Mouse (Mus musculus): ENCODE data around the gene Pde8a.
A peak's percentile ranks its signal among the peaks of the same experiment; 100 is the strongest.

Pde8a gene

DNA sequence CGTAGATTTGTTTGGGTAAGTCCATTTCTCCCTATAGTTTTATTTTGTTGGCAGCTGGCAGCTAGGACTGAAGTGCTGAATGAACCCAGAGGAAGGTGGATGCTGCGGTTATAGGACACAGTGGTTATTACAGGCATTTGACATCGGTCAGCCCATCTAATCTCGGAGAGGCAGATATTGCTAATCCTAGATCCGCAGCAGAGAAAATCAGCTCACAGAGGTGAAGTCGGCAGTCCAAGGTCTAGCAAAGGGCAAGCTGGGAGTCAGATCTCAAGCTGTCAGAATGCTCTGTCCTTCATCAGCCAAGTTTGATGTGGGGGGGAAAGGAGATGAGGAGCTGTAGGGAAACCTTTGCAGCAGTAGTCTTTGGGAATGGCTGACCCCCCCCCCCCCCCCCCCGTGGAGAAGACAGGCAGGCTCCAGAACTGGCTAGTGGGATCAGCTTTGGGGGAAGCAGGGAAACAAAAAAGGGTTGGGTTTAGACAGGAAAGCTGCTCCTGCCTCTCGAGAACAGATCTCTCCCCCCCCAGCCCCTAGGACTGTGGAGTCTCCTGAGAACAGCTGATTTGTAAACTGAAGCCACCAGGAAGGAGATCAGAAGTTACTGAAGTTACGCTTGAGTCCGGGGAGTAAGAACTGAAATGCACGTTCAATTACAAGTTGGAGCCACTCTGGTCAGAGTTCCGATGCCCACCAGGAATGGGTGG, 3.3 kb upstream of the Pde8a start:
- no peak for DNase-seq (ENCODE audit: low spot score in 2 of 2)

DNA sequence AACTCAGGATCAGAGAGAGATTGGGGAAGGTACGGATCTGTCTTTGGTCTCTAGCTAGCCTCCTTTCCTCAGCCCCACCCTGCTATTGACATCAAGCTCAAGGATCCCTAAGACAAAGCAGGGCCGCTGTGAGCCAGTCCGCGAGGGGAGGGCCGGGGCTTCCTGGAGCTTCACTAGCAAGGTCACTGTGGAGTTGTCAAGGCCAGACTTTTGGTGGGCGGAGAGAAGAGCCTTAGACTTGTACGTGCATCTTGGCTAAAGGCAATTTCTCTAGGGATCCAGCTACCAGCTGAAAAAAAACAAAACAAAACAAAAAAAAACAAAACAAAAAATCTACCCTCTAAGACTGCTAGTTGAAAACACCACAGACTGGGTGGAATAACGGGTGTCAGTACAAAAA, 1.6 kb upstream of the Pde8a start:
- DNase-seq (ENCODE audit: low spot score in 2 of 2) = no peak

DNA sequence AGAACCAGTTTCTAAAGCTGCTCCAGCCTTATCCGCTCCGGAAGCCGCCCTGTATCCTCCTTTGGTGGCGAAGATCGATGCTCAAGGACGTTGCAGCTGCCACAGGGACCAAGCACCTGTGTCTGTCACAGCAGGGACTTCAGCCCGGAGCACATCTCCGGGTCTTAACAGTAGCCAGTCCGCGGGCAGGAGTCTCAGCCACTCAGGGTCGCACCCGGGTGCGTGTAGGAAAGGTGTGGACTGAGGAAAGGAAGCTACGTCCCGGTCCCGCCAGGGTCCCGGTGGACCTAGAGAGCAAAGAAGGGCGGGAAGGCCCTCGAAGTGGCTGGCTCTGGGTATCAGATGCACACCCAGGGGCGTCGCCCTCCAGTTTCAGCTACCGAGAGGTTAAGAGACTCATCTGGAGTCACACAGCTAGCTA, 1.1 kb upstream of the Pde8a start:
- DNase-seq (ENCODE audit: low spot score in 2 of 2) = peak; percentile 64 to 70

DNA sequence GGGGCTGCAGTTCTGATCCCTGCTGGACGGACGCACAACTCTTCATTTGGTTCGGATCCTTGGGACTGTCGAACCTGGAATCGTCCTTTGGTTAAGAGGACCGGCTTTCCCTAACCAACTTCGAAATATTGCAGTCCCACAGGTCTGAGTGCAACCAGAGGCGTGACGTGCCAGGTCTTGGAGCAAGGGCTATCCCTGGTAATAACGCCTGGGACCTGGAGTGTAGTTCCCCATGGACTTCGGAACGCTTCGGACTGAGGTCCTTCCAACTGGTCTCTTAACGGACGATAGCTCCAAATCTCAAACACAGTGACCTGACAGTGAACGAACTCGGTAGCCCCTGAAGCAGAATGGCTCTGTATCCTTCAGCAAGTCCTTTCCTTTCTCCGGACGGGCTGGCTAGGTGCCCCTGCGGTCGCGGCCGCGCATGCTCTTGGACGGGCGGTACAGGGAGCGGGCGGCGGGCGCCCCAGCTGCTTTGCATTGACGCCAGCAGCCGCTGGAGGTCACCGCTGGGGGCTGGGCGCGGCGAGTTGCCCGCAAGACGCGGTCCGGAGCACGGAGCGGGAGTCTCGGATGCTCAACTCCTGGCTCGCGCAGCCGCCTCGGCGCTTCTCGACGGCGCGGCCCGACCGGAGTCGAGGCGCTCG, 574 bp upstream of the Pde8a start:
- DNase-seq (ENCODE audit: low spot score in 2 of 2) = peak; percentile 87 to 94

DNA sequence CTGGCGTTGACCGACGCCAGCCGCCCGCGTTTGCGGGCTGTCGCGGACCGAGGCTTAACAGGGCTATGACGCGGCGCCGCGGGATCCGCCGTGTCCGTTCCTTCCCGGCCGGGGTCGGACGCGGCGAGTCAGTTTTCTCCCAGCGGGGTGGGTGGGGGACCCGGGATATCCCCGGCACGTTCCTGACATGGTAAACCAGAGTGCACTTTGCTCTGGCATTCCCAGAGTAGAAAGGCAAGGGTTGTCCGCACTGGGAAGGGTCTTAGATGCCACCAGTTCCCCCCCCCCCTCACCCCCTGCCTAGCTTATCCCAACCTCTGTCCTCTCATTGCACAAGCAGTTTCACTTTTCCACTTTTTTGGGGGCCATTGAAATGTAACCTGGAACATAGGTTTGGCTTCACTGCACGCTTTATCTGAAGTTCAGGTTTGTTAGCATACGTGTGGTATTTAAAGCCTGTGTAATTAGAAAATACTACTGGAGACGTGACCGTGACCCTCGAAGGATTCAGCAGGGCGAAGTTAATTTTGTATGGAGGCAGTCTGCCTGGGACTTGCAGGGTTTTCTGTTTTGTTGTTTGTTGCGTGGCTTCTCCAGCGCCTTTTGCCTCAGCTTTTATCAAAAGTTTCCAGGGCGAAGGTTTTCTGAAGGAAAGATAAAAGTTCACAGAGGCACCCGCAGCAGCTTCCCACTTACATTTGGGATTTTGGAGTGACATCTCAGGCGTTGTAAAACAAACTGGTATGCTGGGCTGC, 934 bp downstream of the Pde8a start:
- no peak for DNase-seq (ENCODE audit: low spot score in 2 of 2)

DNA sequence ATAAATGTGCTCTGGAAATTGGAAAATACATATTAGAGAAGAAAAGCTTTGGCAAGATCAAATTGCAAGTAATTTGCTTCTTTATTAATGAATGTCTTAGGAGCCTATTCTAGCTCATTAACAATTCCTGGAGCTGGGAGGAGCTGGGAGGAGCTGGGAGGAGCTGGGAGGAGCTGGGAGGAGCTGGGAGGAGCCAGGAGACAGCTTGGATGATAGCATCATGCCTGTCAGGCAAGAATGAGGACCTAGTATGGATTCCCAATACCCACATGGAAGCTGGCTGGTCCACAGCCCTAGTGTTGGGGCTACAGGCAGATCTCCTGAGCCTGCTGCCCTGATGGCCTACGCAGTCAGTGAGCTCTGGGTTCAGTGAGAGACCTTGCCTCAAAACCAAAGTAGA, 2.6 kb downstream of the Pde8a start:
- no peak for DNase-seq (ENCODE audit: low spot score in 2 of 2)

DNA sequence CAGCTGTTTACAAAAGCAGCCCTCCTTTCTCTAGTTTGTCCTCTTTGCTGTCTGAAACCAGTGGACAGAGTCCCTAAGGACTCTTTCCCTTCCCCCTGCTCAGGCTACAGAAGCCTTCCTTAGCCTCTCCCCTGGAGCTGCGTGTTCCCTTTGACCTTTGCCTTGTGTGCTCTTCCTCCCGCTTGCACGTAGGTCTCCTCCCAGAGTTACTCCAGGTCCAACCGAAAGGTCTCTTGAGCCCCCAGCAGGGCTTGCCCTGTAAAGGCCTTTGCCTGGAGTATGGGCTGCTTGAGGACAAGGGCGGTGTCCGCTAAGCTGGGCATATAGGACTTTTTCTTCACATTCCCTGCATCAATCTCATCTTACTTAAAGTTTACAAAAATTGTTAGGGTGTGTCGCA, 5.9 kb downstream of the Pde8a start:
- DNase-seq (ENCODE audit: low spot score in 2 of 2) = no peak

DNA sequence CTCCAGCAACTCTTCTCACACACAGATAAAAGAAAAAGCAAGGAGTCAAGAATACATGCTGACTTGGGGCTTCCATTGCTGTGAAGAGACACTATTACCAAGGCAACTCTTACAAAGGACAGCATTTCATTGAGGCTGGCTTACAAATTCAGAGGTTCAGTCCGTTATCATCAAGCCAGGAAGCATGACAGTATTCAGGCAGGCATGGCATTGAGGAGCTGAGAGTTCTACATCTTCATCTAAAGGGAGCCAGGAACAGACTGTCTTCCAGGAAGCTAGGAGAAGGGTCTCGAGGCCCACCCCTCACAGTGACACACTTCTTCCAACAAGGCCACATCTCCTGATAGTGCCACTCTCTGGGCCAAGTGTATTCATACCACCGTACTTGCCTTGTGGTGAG, 7.0 kb downstream of the Pde8a start:
- no peak for DNase-seq (ENCODE audit: low spot score in 2 of 2)

DNA sequence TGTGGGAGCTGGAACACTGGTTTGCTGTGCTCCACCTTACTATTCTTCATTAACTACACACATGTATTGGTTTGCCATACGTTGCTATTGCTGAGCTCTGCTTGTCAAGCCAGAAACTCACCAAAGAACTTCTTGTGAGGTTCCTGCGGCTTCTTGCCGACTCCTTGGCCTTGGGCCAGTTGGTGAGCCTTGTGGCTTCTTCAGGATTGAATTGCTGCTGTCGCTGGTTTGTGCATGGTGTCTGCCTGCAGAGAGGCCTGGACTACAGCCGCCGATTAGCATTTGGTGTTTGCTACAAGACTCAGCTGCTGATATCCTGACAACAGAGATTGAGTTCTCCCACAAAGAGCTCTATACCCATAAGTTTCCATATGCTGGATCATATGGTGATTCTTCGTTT, 10.9 kb downstream of the Pde8a start:
- DNase-seq (ENCODE audit: low spot score in 2 of 2) = no peak

DNA sequence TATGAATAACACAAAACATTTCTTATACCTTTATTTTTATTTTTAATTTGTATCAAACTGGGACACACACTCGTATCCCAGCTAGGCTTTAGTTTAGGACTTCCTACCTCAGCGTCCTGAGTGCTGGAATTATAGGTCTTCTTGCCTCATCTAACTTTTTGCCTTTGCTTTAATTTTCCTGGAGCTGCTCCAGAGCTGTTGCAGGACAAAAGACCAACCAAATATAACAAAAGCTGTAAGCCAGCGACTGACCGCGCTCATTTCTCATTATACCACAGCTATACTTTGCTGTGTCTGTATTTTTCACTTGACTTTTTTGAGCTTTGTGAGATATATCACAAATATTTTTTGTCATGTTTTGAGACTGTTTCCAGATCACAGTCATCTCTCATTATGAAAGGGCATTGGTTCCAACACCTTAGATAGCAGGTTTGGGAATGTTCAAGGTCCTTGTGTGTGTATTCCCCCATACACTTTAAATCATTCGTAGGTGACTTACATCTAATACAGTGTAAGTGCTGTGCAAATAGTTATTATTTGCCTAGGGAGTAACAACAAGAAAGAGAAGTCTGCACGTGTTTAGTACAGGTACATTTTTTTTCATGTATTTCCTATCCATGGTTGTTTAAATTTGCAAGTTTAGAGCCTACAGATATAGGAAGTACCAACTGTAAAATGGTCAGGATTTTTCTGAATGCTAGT, 16.8 kb downstream of the Pde8a start:
- no peak for DNase-seq (ENCODE audit: low spot score in 2 of 2)

DNA sequence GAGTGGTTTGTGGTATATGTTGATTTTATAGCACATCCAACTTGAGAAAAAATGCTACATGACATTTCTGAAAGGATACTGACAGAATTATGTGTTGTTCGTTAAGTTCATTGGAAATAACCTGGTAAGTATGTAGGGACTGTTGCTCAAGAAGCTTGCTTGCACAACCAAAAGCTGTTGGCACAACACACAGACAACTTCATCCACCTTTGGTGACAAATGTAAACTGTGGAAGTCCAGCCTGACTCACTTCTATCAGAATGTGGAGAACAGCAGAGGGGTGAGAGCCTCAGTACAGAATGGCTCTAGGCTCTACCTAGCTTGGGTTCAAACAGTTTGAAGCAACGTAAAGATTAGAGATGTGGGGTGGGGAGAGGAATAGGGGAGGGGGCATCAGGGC, 19.3 kb downstream of the Pde8a start:
- DNase-seq (ENCODE audit: low spot score in 2 of 2) = no peak

DNA sequence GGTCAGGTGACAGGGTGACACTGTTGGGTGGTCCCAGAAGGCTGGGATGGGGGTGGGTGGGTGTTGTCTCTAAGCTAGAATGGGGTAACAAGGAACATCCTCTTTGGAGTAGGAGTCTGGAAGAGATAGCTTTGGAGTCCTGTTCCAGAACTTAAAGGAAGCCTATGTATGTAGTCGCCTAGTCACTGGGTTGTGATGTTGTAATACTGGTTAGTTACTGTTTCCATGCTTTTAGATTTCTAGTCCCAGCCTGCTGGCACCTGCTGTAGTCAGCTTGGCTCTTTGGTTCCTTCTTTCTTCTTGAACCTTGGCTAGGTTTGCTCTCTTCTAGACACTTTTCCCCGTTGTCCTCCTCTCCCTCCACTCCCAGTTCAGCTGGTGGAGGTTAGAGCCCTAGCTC, 21.7 kb downstream of the Pde8a start:
- no peak for DNase-seq (ENCODE audit: low spot score in 2 of 2)

DNA sequence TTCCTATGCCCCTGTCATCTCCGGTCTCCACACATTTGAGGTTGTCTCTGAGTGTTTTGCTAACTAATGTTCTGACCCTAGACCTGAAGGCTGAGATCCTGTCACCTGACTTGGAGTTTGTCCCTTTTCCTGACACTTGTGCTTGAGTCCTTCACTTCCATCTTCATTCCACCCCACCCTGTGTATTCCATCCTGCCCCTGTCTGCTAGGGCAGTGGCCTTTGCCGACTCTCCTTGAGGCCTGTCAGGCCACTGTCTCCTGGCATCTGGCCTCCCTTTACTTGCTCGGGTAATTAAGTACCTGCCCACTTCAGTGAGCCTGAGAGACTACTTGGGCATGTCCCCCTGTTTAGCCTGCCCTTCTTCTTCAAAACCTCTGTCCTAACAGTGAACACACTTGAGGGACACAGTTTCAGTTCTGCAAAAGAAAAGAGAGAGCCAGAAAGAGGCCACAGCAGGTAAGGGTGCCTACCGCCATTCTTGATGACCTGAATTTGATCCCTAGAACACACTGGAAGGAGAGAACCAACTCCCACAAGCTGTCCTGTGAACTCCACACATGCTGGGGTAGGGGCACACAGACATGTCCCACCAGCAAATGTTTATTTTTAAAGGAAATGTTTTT, 22.3 kb downstream of the Pde8a start:
- DNase-seq (ENCODE audit: low spot score in 2 of 2) = no peak

DNA sequence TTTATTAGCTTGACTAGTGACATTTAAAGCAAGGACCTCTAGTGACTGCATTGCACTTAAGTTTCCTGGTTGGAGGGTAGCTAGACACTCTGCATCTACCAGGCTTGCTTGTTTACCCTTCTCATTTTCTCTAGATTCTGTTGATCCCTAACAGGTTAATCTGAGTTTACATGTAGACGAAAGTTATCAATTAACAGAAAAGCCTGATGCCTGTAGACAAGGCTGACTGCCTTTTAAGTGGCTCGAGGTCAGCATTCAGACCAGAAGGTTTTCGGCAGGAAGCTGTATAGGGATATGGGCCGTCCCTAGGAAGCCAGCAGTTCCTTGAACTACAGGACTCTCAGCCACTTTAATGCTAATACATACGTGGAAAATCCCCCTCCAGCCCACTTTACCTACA, 30.0 kb downstream of the Pde8a start:
- no peak for DNase-seq (ENCODE audit: low spot score in 2 of 2)

DNA sequence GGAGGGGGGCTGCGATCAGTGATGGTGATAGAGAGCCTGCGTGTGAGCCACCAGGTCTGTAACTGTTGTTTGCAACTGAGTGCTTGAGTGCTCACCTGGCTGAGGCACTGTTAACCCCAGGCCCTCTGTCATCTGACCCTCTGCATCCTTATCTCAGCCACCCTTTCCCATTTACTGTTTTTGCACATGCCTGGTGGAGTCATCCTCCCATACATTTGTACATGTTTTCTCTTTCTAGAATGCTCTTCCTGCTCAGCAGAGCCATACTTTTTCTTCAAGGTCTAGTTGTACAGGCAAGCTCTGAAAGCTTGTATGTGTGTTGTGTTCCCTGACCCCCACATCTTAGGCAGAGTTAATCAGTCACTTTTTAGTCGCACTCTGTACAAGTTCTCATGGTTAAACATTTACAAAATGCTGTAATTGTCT, 36.5 kb downstream of the Pde8a start:
- DNase-seq (ENCODE audit: low spot score in 2 of 2) = no peak

DNA sequence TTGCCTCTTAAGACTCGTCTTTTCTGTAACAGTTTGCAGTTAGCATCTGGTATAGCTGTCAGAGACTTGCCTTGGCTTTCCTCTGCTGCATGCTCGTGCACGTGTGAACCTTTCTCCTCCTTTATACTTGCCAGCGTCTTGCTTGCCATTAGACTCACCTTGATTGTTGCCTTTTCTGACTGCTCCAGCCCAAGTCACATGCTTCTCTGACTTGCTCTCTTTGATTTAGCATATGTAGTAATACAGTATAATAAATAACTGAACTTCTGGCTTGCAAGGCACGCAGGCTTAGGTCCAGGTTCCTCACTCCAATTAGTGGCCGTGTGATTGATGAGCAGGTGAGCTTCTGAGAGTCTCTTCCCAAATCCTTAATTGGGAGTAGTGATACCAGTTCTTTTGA, 37.2 kb downstream of the Pde8a start:
- no peak for DNase-seq (ENCODE audit: low spot score in 2 of 2)

DNA sequence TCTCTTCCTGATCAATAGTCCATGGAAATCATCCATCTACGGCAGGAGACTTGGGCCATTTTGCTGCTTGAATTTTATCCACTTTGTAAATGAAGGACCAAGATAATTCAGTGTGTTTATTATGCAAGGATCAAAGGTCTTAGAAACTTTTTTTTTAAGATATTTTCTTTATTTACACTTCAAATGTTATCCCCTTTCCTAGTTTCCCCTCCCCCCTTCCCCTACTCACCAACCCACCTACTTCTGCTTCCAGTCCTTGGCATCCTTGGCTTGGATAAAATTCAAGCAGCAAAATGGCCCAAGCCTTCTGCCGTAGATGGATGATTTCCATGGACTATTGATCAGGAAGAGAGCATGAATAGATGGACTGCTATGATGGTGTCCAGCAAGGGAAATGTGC, 38.1 kb downstream of the Pde8a start:
- no peak for DNase-seq (ENCODE audit: low spot score in 2 of 2)

DNA sequence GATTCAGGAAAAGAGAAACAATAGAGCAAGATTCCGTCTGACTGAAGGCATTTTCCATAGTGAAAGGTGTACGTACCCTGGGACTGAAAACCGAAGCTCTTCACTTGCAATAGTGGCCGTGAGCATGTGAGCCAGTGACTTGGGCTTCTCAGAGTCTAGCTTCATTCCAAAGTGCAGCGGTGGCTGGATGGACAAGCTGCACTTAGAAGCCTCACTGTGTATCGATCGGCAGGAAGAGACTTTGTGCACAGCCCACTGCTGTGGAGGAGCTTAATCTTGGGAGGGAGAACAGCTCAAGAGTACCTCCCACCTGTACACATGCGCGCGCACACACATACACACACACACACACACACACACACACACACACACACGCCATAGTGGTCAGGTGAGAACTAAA, 39.9 kb downstream of the Pde8a start:
- DNase-seq (ENCODE audit: low spot score in 2 of 2) = no peak

DNA sequence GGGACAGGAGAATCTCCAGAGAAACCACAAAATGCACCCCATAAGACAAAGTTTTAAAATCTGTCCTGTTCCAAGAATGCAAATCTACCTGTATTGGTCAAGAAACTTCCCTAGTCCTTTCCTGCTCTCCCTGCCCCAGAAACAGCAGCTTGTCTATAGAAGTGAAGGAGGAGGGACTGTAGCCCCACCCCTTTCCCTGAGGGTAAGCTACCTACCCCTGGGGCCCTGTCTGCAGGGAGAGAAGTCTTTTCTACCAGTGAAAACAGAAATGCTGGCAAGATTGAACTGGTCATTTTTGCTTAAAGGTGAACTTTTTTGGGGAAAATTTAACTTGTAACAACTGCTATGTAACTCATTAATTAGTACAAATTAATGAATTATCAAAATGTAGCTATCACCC, 41.2 kb downstream of the Pde8a start:
- DNase-seq (ENCODE audit: low spot score in 2 of 2) = no peak

DNA sequence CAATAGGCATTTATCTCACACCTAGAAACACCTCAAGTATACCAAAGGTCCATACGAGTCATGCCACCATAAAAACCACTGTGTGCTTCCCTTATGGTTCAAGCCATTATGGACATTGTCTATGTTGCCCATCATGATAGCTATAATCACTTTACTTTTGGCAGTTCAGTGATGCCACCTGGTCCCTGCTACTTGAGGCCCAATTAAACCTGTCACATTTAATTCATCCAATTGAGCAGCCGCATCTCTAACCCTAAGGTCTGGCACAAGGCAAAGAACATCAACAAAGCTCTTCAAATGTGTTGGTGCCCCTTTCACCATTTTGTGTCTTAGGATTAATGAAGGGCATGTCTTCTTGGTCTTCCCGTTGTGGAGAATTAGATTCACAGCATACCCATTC, 42.1 kb downstream of the Pde8a start:
- DNase-seq (ENCODE audit: low spot score in 2 of 2) = no peak

DNA sequence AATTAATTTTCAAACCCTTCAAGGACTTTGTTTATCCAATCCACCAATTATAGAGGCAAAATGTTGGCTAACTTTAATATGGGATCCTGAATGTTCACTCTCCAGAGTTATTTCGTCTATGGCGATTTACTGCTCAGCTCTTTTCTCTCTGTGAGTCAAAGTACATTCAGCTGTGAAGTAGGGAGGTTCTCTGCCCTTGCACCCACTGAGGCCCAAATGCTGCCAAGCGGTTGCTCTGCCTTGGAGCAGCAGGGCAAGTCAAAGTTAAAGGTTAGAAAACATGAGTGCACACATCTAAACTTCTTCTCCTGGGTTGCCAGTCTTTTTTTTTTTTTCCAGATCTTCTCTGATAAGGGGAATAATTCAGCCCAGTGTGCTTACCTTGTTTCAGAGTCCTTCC, 43.4 kb downstream of the Pde8a start:
- no peak for DNase-seq (ENCODE audit: low spot score in 2 of 2)

DNA sequence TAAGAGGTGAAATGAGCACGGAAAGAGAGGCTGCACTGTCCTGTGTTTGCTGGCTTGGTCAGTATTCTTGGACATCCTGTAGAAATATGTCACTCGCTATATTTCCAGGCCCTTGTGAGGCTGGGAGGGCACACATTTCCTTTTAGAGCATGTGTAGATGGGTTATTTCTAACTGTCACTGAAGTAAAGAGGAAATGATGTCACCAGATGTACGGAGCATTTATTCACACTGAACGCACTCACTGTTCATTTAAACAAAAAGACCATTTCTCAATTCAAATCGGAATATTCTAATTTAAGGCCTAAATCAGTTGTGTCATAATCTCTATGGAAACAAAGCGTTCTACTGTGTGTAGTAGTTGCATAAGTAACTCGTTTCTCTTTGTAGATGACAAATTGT, 48.2 kb downstream of the Pde8a start:
- DNase-seq (ENCODE audit: low spot score in 2 of 2) = no peak

Measured in thymus, postnatal 10 days (tissue).